Mouse (Mus musculus) ES-E14 (cell line): ENCODE measurements around the gene Gmpr. TPM values are rescaled to one million over a fixed set of nuclear protein-coding genes. Genes with fewer than 3 reads are reported as not detected.

Source experiments
- DNase-seq: peaks from one replicate; pipeline ENCODE4 v3.0.0-alpha.2; 2013; ENCODE audit warnings: low read depth, low spot score
- H3K27ac ChIP-seq: 2 replicates; pipeline ENCODE4 v1.5.1; 2012; ENCODE audit warnings: low read depth, mild to moderate bottlenecking, low read length, moderate library complexity, mixed read lengths; ENCODE audit not compliant: poor library complexity, insufficient read depth, severe bottlenecking
- H3K36me3 ChIP-seq: 2 replicates; pipeline ENCODE4 v1.6.1; 2012; ENCODE audit warnings: mild to moderate bottlenecking, low read length, moderate library complexity, mixed read lengths; ENCODE audit not compliant: control insufficient read depth, poor library complexity, insufficient read depth, severe bottlenecking
- H3K4me1 ChIP-seq, 2 experiments: fragments of 150-350 bp in 1 of 2; sonication (generic) in 1 of 2; 2 replicates each; pipeline ENCODE4 v1.6.1; 2012; ENCODE audit warnings: low read length in 2 of 2, mild to moderate bottlenecking in 1 of 2, mixed read lengths in 1 of 2; ENCODE audit not compliant: control insufficient read depth in 2 of 2, insufficient read depth in 2 of 2, poor library complexity in 1 of 2
- H3K4me3 ChIP-seq, 2 experiments: fragments of 150-350 bp in 1 of 2; sonication (generic) in 1 of 2; 2 replicates each; pipeline ENCODE4 v1.5.1; 2012; ENCODE audit warnings: low read length in 2 of 2, low read depth in 1 of 2, mild to moderate bottlenecking in 1 of 2, mixed read lengths in 1 of 2; ENCODE audit not compliant: insufficient read depth in 1 of 2, poor library complexity in 1 of 2, severe bottlenecking in 1 of 2
- H3K9ac ChIP-seq: 2 replicates; pipeline ENCODE4 v1.6.1; 2012; ENCODE audit warnings: low read depth, mild to moderate bottlenecking, low read length, mixed read lengths; ENCODE audit not compliant: poor library complexity, insufficient read depth, severe bottlenecking
- H3K9me3 ChIP-seq: fragments of 150-350 bp; sonication (generic); 2 replicates; pipeline ENCODE4 v1.6.1; 2012; ENCODE audit warnings: low read depth, mild to moderate bottlenecking, low read length; ENCODE audit not compliant: control insufficient read depth, insufficient read depth
- CHD2 ChIP-seq: IDR thresholded peaks from 2 replicates; pipeline ENCODE4 v1.6.1; 2014; ENCODE audit warnings: mild to moderate bottlenecking, low read depth, low read length, inconsistent platforms
- HCFC1 ChIP-seq: IDR thresholded peaks from 2 replicates; pipeline ENCODE4 v1.6.1; 2012; ENCODE audit warnings: low read length, inconsistent platforms, borderline replicate concordance; ENCODE audit not compliant: insufficient read depth
- MAFK ChIP-seq: IDR thresholded peaks from 2 replicates; pipeline ENCODE4 v1.6.1; 2014; ENCODE audit warnings: mild to moderate bottlenecking, low read depth, low read length, inconsistent platforms; ENCODE audit not compliant: insufficient read depth
- ZC3H11A ChIP-seq: IDR thresholded peaks from 2 replicates; pipeline ENCODE4 v1.6.1; 2012; ENCODE audit warnings: low read depth, mild to moderate bottlenecking, inconsistent platforms, low read length, borderline replicate concordance
- ZNF384 ChIP-seq: IDR thresholded peaks from 2 replicates; pipeline ENCODE4 v1.6.1; 2012; ENCODE audit warnings: low read depth, low read length, inconsistent platforms
- in situ Hi-C, 2 experiments: fragments of 600-800 bp; cut with MboI; formaldehyde crosslinking; loops; one replicate each; pipeline ENCODE4 v1.15.1; 2025; ENCODE audit warnings: low sequenced_read_pairs in 2 of 2, inconsistent platforms in 1 of 2; ENCODE audit not compliant: unreplicated experiment in 2 of 2
- total RNA-seq: library from RNA; depleted of rRNA; stranded (reverse); fragments of 300-350 nt; gene quantifications from 2 replicates; pipeline ENCODE4 v1.2.3, GENCODE M21; 2012

Gmpr gene
- total RNA-seq, 1 experiment, result 9.6 TPM

- in situ Hi-C loops, result no loop called here
- no peaks in the 10 kb centered on the region; the same call in 1 of the 2 replicates for H3K36me3 ChIP-seq
- H3K9me3 ChIP-seq, result no peaks in the 10 kb centered on the region
- no peak for DNase-seq
- H3K9ac ChIP-seq, result no peak overlapping the region
- no peak overlapping the region for H3K27ac ChIP-seq
- TF ChIP-seq MAFK (no peak), ZC3H11A (no peak), HCFC1 (no peak), ZNF384 (no peak)
- H3K4me3 ChIP-seq, result no peak overlapping the region
- no peaks in the 10 kb centered on the region for H3K4me1 ChIP-seq
These were observed 23.5 kb downstream of the Gmpr start for GRCm38 (mm10) chr13:45530754-45531153.

- Histone ChIP-seq H3K9ac (no peak overlapping the region), H3K4me3 (no peak overlapping the region), H3K9me3 (no peaks in the 10 kb centered on the region), H3K27ac (no peak overlapping the region), H3K4me1 (no peaks in the 10 kb centered on the region), H3K36me3 (no peaks in the 10 kb centered on the region; the same call in 1 of the 2 replicates)
- in situ Hi-C loops, result no loop called here
- no peak for DNase-seq
- no peak for TF ChIP-seq CHD2
- TF ChIP-seq ZC3H11A, result no peak
- no peak for TF ChIP-seq MAFK
- no peak for TF ChIP-seq ZNF384
- TF ChIP-seq HCFC1, result no peak
These were observed 28.6 kb downstream of the Gmpr start for GRCm38 (mm10) chr13:45535731-45536453.

- in situ Hi-C loops, result no loop called here
- no peak overlapping the region for H3K4me3 ChIP-seq
- no peak for DNase-seq
These were observed 29.9 kb downstream of the Gmpr start for GRCm38 (mm10) chr13:45537110-45537509.

GRCm38 (mm10) chr13:45538091-45538490 lies 30.8 kb downstream of the Gmpr start:
- H3K4me1 ChIP-seq, result no peaks in the 10 kb centered on the region
- in situ Hi-C loops, result no loop called here
- no peak overlapping the region for H3K4me3 ChIP-seq
- H3K27ac ChIP-seq, result no peak overlapping the region
- no peak overlapping the region for H3K9ac ChIP-seq
- no peaks in the 10 kb centered on the region; the same call in 1 of the 2 replicates for H3K36me3 ChIP-seq
- DNase-seq, result no peak
- TF ChIP-seq ZC3H11A (no peak), MAFK (no peak), ZNF384 (no peak), HCFC1 (no peak), CHD2 (no peak)
- H3K9me3 ChIP-seq, result no peaks in the 10 kb centered on the region

More at GRCm38 (mm10) chr13:45537110-45537509, 29.9 kb downstream of the Gmpr start:
- no peak for TF ChIP-seq ZNF384
- H3K9ac ChIP-seq, result no peak overlapping the region
- H3K27ac ChIP-seq, result no peak overlapping the region
- H3K9me3 ChIP-seq, result no peaks in the 10 kb centered on the region
- H3K4me1 ChIP-seq, result no peaks in the 10 kb centered on the region
- no peaks in the 10 kb centered on the region; the same call in 1 of the 2 replicates for H3K36me3 ChIP-seq
